Mouse (Mus musculus): ENCODE measurements around the gene Bcl7b.

Bcl7b gene

GRCm38 (mm10) chr5:135168063-135169062 is at the start of gene Bcl7b:
TSS of gene Bcl7b (plus strand) at chr5:135168283.
- in situ Hi-C loops (cut with MboI, MseI), result no loop called here

- in situ Hi-C loops (cut with MboI, MseI), result no loop called here
Measured at GRCm38 (mm10) chr5:135118589-135119081, 49.4 kb upstream of the Bcl7b start.

- in situ Hi-C loops (cut with MboI, MseI), result no loop called here
Measured at GRCm38 (mm10) chr5:135120753-135121152, 47.3 kb upstream of the Bcl7b start.

GRCm38 (mm10) chr5:135126121-135126520 is 42.0 kb upstream of the Bcl7b start:
- in situ Hi-C loops (cut with MboI, MseI), result loop anchor here (25.0 kb wide), 1 partner anchor 661 kb away; the partner anchor contains the start of genes Mdh2 and Styxl1

- in situ Hi-C loops (cut with MboI, MseI), result loop anchor here (25.0 kb wide), 1 partner anchor 660 kb away; the partner anchor contains the start of genes Mdh2 and Styxl1
Measured at GRCm38 (mm10) chr5:135127669-135128068, 40.4 kb upstream of the Bcl7b start.

DNA sequence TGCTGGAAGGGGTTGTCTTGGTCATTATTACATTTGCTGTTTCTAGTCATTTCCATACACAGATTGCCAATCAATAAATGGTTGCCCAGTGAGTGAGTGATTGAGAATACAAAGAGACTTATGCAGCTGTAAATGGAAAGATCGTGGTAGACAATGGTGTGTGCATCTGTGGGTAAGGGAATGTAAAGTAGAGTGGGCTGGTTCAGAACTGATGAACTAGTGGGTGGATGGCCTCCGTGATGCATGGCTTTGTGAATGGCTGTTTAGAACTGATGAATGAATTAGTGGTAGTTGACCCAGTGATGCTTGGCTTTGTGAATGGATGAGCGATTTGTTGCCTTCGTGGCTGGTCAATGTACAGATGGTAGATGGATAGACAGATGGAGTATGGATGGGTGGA is 38.3 kb upstream of the Bcl7b start:
- in situ Hi-C loops (cut with MboI, MseI), result loop anchor here (25.0 kb wide), 1 partner anchor 658 kb away; the partner anchor contains the start of genes Mdh2 and Styxl1

- in situ Hi-C loops (cut with MboI, MseI), result loop anchor here (25.0 kb wide), 1 partner anchor 653 kb away; the partner anchor contains the start of genes Mdh2 and Styxl1
Measured at GRCm38 (mm10) chr5:135133736-135134405, 34.2 kb upstream of the Bcl7b start.

DNA sequence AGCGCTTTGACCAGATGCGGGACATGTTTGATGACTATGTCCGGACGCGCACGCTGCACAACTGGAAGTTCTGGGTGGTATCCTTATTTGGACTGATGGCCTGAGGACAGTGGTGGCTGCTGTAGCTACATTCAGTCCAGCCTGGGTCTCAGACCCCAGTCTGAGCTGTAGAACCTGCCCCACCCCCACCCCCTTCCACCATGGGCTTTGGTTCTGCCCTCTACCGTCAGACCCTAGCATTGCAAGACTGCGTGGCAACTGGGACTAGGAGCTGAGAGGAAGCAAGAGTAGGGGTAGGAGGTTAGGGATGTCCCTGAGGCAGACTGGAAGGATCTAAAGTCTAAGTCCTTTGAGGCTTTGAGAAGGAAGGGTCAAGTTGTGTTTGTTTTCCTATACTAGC is 33.5 kb upstream of the Bcl7b start:
- in situ Hi-C loops (cut with MboI, MseI), result loop anchor here (25.0 kb wide), 1 partner anchor 653 kb away; the partner anchor contains the start of genes Mdh2 and Styxl1

GRCm38 (mm10) chr5:135139881-135140280 is 28.2 kb upstream of the Bcl7b start:
- in situ Hi-C loops (cut with MboI, MseI), result loop anchor here (25.0 kb wide), 1 partner anchor 647 kb away; the partner anchor contains the start of genes Mdh2 and Styxl1

GRCm38 (mm10) chr5:135144469-135144868 is 23.6 kb upstream of the Bcl7b start:
- in situ Hi-C loops (cut with MboI, MseI), result loop anchor here (25.0 kb wide), 1 partner anchor 643 kb away; the partner anchor contains the start of genes Mdh2 and Styxl1

GRCm38 (mm10) chr5:135145532-135145931 is 22.6 kb upstream of the Bcl7b start:
- in situ Hi-C loops (cut with MboI, MseI), result loop anchor here (25.0 kb wide), 1 partner anchor 642 kb away; the partner anchor contains the start of genes Mdh2 and Styxl1

DNA sequence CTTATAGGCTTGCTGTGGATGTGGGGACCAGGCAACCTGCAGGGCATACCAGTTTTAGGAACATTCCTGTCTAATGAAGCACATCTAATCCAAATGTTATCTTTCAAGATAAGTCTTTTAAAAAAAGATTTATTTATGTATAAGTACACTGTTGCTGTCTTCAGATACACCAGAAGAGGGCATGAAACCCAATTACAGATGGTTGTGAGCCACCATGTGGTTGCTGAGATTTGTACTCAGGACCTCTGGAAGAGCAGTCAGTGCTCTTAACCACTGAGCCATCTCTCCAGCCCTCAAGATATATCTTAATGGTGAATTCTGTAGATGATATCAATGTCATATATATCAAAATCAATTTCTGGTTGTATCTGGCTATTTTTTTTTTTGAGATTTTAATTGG is 22.1 kb upstream of the Bcl7b start:
- in situ Hi-C loops (cut with MboI, MseI), result loop anchor here (25.0 kb wide), 1 partner anchor 641 kb away; the partner anchor contains the start of genes Mdh2 and Styxl1

- in situ Hi-C loops (cut with MboI, MseI), result loop anchor here (25.0 kb wide), 1 partner anchor 639 kb away; the partner anchor contains the start of genes Mdh2 and Styxl1
Measured at GRCm38 (mm10) chr5:135148715-135149052, 19.4 kb upstream of the Bcl7b start.

GRCm38 (mm10) chr5:135149053-135149819 is 18.8 kb upstream of the Bcl7b start, which contains the start of gene Tbl2:
TSS of gene Tbl2 (plus strand) at chr5:135149657.
- in situ Hi-C loops (cut with MboI, MseI), result loop anchor here (25.0 kb wide), 1 partner anchor 638 kb away; the partner anchor contains the start of genes Mdh2 and Styxl1

GRCm38 (mm10) chr5:135149820-135150178 is 18.3 kb upstream of the Bcl7b start:
- in situ Hi-C loops (cut with MboI, MseI), result loop anchor here (10.0 to 25.0 kb wide), 2 partner anchors 575 to 638 kb away; partner anchors contain the start of genes Mdh2 and Styxl1

GRCm38 (mm10) chr5:135156496-135156895 is 11.6 kb upstream of the Bcl7b start:
- in situ Hi-C loops (cut with MboI, MseI), result loop anchor here (10.0 kb wide), 1 partner anchor 582 kb away; no protein-coding TSS in a partner anchor

DNA sequence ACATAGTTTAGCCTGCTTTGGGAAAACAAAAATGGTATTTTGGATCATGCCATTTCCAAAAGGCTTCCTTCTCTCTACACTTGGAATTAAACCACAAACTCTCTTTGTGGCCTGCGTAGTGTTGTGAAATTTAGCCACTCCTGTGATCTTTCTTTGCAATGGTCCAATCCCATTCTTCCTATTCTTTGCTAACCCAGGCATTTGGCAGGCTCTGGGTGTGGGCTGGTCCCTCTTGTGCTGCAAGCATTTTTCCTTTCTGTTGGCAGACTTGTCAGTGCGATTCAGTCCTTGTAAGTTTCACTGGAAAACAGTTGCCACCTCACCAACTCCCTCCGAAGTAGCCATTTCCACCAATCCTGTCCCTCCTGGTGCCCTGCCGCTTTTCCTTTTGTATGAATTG is 6.9 kb upstream of the Bcl7b start:
- in situ Hi-C loops (cut with MboI, MseI), result no loop called here

DNA sequence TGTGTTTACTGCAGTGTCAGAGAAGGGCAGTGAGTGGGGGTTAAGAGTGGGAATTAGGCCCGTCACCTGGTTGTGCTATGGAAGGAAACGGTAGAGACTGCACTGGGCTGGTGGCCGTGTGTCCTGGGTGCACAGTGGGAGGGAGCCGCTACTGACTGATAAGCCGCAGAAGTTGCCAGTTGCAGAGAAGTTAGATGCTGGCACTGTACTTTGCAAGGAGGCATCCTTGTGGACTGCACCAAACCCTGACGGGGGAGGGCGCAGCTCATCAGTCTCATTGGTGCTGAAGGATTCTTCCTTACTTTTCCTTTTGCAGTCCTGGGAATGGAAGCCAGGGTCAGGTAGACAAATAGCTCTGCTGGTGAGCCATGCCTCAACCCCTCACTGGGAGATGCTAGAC is 6.4 kb upstream of the Bcl7b start:
- in situ Hi-C loops (cut with MboI, MseI), result no loop called here

- in situ Hi-C loops (cut with MboI, MseI), result no loop called here
Measured at GRCm38 (mm10) chr5:135162361-135162760, 5.7 kb upstream of the Bcl7b start.

- in situ Hi-C loops (cut with MboI, MseI), result no loop called here
Measured at GRCm38 (mm10) chr5:135162821-135163220, 5.3 kb upstream of the Bcl7b start.

All from T-helper 2 cell (primary cell).